Mouse (Mus musculus) kidney, adult 18-20 months (tissue): ENCODE measurements around the gene Hk1.

Experiments
- DNase-seq: peaks from one replicate; pipeline ENCODE4 v3.0.0; 2021

The Hk1 gene

DNA sequence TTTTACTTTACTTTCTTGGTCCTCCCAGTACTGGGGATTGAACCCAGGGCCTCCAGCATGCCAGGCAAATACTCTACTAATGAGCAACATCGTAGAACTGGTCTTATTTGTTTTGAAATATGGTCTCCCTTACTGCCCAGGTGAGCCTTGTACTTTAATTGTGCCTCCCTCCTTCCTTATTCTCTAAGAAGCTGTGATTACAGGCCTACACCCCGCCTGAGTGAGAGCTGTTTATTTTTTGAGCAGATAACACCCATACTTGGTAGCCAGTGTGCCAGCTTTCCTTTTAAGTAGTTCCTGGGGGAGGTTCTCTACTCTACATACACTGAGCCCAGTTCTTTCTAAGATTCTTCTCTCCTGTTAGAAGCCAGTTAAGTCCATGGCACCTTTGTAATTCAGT, 115.4 kb downstream of the Hk1 start:
- no peak for DNase-seq

DNA sequence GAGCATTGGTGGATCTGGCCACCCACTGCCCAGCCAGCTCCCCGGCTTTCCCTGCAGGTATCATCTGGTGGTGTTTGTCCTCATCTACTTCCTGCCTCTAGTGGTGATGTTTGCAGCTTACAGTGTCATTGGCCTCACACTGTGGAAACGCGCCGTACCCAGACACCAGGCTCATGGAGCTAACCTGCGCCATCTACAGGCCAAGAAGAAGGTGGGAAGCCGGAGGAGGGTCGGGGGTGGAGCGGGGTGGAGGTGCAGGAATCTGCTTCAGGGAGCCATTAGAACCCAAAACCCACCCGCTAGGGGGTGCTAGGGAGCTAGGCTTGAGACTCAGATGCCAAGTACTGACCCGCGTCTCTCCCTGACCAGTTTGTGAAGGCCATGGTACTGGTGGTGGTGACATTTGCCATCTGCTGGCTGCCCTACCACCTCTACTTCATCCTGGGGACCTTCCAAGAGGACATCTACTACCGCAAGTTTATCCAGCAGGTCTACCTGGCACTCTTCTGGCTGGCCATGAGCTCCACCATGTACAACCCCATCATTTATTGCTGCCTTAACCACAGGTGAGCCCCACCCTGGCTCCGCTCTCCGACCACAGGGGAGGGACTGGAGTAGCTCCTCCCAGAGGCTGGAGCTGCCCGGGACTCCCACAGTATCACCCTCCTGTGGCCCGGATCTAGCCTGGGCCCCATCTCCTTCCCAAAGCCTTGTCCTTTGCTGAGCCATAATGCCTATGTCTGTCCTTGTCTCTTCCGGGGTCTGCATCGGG, 118.4 kb downstream of the Hk1 start:
- peak; percentile 67 for DNase-seq

DNA sequence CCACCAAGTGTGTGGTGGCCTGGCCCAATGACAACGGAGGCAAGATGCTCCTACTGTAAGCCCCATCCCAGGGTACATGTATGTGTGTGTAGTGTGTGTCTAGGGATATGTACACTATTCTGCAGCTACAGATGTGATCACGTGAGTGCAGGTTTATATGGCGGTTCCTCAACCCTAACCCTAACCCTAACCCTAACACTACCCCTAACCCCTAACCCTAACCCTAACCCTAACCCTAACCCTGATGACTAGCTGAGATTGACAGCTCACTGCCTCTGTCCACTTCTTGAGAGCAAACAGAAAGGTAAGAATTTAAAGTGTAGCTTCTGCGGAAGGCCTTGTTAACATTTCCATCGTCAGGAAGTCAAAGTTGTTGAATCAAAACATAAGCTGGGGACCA, 121.4 kb downstream of the Hk1 start:
- no peak for DNase-seq

DNA sequence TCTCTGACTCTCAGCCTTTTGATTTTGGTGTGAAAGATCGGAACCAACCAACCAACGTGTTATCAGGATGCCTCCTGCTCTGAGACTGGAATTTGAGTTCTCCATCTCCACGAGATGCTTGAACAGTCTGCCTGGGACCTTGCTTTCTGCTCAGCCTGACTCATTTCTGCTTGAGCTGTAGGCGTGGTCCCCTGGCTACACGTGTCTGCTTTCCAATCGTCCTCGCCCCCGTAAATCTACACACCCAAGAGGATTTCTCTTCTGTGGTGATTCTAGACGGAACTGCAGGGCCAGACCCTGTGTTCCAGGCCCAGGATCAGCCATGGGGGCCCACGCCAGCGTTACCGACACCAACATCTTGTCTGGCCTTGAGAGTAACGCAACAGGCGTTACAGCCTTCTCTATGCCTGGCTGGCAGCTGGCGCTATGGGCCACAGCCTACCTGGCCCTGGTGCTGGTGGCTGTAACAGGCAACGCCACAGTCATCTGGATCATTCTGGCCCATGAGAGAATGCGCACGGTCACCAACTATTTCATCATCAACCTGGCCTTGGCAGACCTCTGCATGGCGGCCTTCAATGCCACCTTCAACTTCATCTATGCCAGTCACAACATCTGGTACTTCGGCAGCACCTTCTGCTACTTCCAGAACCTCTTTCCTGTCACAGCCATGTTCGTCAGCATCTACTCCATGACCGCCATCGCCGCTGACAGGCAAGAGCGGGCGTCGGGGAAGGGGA, 127.0 kb downstream of the Hk1 start:
- no peak for DNase-seq

DNA sequence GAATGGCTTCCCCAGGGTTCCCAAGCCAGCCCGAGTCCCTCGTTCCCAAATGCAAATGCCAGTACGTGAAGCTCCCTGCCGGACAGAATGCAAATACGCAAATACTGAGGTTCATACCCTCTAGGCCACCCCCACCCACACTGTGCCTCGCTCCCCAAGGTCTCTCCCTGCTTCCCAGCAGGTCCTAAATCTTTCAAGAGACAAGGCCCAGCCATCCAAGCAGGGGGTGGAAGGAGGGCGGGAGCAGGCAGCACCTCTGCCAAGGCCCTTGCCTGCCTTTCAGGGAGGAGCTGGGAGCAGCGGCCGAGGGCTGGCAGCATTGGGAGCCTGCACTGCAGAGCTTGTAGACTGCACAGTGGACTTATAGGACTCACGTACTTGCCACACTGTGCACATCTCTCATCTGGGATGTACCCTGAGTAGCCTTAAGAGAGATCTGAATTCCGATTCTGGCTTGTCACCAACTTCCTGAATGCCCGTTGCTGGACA, 127.7 kb downstream of the Hk1 start, which contains the start of gene Tacr2:
Gene Tacr2, plus strand, starts transcription at position 439 of the 489 bp plus-strand sequence.
- no peak for DNase-seq

DNA sequence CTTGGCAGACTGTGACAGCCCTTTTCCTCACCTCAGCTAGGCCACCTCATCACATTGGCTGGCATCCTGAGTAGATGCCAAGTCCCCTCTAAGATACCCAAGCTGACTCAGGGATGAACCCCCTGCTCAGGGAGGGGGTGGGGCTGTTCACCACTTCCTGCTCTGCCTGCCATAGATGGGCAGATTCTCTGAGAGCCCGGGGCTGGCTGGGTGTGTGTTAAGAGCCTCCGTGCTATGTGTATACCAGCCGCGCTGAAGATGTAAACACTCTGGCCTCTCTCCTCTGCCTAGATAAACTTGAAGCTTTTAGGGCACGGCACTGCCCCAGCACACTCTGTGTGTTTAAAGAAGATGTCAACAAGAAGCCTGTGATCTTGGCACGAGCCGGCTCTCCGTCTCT, 131.9 kb downstream of the Hk1 start:
- no peak for DNase-seq

DNA sequence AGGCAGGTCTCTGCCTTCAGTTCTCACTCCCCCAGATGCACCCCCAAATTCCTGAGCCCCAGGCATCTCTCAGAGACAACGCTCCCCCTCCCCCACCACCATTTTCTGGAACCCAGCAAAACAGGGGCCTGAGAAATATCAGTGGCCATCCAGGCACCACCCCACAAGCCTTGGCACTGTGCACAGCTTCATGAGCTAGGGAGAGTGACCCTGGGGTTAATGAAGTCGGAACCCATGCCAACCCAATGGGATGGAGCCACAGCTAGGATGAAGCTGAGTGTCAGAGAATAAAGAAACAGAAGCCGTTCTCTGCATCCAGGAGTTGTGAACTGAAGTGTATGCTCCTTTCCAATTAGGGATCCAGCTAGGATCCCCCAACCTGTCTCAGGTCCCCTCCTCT, 132.6 kb downstream of the Hk1 start:
- peak; percentile 59 for DNase-seq

DNA sequence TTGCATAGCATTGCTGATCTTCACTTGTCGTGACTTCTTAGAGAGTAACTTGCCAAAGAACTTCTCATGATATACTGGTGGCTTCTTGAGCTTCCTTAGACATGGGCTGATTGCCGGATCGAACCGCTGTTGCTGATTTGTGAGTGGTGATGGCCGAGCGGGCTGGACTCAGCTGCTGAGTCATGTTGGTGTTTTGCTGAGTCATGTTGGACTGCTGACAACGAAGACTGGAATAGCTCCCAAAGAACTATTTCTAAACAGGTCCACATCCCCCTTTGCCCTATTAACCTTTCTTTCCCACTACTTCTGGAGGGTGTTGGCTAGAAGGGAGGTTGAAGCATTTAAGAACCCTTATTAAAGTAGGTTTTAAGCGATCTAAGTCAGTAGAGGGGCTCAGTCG, 135.6 kb downstream of the Hk1 start:
- DNase-seq, result no peak

DNA sequence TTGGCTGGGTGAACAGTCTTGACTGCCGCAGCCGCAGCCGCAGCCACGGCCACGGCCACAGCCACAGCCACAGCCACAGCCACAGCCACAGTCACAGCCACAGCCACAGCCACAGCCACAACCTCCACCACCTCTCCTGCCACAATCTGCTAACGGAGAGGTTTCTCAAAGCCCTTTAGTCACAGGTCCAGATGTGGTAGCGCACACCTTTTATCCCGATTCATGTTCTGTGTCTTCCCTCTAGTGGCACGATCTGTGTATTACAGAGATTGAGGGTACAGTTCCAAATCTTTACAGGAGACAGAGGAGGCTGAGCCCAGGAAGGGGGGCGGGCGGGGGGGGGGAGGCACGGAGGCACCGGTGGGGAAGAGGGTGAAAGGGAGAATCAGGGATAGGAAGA, 136.8 kb downstream of the Hk1 start:
- DNase-seq, result peak; percentile 61

DNA sequence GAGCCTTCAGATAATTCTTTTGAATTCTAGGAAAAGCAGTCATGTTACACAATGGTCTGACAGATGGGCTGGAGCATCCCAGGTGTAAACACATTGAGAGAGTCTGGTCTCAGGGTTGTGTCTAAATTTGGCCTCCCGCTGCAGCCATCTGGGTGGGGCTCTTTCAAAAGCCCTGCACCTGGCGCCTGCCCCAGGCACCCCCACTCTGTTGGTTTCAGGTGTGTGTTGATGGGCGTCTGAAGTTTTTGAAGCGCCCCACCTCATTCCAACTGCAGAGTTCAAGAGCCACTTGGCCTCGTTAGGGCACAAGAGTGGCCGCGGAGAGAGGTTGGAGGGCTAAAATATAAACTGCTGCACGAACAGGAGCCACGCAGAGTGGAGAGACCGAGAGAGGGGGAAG, 137.3 kb downstream of the Hk1 start:
- no peak for DNase-seq

DNA sequence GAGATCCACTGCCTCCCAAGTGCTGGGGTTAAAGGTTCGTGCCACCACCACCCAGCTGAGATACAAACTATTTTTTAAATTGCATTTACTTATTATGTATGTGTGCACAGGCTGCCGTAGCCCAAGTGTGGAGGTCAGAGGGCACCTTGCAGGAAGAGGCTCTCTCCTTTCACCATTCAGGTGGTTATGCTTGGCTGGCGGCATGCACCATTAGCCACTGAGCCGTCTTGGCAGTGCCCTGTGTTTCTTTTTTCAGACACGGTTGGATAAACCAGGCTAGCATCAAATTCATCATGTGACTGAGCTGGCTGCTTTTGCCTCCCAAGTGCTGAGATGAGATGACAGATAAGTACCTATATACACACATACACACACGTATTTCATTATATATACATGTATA, 140.4 kb downstream of the Hk1 start:
- DNase-seq, result peak; percentile 77

DNA sequence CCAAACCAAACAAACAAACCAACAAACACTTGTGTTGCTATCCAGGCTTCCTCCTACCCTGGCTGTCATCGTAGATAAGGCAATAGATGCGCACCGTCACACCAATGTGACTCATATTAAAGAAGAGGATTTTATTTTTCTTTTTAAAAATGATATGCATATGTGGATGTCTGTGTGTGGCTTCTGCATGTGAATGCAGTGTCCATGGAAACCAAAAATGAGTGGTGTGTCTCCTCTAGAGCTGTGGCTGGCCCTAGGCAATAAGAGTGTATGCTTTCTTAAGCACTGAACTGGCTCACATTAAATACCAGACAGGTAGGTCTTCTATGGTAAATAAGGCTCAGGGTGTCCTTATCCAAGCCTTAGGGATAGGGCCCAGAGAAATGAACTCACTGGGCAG, 141.0 kb downstream of the Hk1 start:
- DNase-seq, result no peak

DNA sequence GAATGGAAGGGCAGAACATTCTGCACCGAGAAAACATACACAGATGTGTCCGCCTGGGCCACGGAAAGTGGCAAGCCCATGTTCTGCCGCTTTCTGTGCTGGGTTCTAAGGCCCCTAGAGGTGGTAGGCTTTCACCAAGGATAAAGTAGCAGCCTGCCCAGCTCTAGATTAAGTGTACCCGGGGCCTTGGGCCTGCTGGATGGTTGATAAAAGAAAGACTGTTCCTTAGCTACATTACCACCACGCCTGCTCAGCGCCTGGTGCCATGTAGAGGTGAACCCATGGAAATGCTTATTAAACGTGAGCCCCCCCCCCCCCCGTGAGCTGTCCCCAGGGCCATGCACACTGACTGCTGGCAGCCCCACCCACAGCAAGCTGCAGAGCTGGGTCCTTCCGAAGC, 142.5 kb downstream of the Hk1 start:
- no peak for DNase-seq

DNA sequence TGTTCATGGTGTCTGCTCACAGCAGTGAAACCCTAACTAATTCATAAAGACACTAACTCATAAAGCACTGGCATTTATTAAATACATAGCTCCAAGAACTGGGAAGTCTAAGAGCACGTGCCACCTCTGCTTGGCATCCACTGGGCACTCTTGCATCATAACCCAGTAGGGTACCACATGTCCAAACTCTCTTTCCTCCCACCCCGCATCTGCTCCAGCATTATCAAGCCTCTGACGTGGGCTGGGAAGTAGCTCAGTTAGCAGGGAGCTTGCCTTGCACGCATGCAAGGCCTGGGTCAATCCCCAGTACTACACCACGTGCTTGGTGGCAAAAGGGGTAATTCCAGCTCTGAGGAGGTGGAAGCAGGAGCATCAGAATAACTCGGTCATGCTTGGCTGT, 143.5 kb downstream of the Hk1 start:
- DNase-seq, result no peak

DNA sequence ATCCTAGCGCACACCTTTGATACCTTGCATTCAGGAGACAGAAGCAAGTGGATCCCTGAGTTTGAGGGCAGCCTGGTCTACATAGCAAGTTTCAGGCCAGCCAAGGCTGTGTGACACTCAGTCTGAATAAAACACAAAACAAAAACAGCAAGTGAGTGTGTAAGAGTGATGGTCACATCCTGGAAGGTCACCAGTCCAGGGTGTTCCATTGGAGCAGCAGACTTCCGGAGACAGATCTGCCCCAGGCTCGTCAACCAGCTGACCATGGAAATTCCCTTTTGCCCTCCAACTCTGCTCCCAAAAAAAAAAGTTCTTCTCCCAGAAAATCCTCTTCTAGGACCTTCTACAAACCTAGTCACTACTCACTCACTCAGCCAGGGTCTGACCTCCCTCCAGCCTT, 147.9 kb downstream of the Hk1 start:
- peak; percentile 47 for DNase-seq

DNA sequence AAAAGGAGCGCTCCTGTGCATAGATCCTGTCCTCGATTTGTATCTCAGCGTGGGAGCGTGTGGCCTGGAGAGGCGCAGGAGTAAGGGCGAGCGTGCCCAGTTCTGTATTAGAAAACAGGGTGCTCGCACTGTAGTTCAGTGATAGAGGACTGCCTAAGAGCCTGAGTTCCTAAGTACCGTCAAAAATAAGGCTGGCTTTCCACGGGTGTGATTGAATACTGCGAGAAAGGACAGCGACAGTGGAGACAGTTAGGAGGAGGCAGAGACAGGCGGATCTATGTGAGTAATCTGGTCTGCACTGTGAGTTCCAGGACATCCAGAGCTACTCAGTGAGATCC, 148.3 kb downstream of the Hk1 start:
- DNase-seq, result no peak

DNA sequence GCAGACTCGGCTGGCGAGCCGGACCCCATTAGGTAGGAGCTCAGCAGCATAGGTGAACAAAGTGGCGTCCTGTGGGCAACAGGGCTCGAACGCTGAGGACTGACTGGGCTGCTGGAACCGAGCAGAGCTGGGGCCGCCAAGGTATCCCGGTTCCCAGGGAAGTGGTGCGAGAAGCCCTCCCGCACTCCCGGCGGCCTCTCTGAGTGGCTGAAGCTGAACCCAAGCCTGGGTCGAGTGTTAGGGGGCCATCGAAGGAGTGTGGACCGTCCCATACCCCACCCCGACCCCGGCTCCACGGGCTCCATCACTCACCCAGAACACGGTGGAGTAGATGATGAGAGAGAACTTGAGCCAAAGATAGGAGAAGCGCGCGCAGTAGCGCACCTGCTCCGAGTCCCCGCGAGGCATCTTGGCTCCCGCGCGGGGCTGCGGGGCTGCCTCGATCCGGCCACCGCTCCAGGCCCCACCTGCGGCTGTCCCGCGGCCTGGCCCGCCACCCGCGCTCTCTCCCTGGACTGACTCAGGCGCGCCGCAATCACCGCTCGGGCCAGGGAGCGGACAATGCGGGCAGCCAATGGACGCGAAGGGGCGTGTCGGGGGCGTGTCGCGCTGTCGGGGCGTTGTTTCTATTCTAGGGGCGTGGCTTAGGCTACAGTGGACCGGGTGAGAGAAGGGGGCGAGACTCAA, 148.9 kb downstream of the Hk1 start, which contains the start of gene Tspan15:
Gene Tspan15, minus strand, starts transcription at position 544 of the 687 bp plus-strand sequence.
- DNase-seq, result peak; percentile 97

DNA sequence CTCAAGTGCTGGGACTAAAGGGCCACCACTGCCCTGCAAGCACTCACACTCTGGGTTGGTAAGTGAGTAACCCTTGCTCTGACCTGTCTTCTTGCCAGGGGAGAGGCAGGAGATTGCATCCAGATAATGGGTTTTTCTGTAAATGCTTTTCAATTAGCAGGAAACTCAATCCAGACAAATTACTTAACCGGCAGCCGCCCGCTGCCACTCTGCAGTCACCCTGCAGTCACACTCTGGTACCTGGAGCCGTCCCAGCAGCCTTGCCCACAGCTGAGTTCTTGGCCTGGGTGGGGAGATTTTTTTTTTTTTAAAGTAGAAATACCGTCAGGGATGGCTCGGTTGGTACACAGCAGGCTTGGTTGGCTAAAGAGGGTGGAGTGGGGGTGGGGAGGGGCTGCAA, 151.6 kb downstream of the Hk1 start:
- no peak for DNase-seq

DNA sequence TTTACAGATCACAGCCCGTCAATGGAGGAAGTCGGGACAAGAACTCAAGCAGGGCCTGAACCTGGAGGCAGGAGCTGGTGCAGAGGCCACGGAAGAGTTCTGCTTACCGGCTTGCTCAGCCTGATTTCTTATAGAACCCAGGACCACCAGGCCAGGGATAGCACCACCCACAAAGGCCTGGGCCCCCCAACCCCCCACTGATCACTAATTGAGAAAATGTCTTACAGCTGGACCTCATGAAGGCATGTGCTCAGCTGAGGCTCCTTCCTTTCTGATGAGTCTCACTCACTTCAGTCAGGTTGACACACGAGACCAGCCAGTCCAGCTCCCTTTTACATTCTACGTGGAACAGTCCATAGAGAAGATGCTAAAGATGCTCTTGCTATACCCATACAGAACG, 153.9 kb downstream of the Hk1 start:
- DNase-seq, result no peak

DNA sequence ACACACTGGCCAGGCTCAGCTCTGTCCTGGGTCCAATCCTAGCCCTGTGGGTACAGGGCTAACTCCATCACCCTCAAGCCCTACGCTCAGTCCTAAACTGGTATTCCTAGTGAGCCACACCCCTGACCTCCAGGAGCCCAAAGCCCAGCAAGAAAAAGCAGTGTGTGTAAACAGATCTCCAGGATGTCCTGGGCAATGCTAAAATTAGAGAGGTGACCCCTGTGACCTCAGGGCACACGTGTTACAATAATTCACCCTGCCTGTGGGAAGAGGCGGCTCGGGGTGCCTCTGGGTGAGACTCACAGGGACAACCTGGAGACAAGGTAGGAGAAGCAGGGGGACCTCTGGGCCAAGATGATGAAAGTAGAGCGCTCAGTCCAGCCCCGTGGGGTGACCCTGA, 155.5 kb downstream of the Hk1 start:
- DNase-seq, result no peak

DNA sequence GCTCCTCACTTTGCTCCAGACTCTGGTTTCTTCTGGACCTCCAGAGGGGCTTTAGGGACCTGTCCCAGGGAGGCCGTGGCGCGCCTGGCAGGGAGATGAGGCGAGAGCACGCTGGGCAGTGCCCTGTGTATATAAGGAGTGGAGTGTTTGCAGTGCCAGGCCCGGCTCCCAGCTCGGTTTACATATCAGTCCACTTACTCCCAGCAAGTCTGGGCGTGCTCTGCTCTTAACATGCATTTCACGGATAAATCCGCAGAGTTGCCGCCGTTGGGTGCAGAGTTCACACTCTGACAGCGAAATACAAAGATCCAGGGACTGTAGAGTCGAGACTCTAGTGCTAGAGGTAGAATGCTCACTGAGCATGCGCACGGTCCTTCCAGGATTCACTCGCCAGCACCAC, 156.9 kb downstream of the Hk1 start:
- no peak for DNase-seq

DNA sequence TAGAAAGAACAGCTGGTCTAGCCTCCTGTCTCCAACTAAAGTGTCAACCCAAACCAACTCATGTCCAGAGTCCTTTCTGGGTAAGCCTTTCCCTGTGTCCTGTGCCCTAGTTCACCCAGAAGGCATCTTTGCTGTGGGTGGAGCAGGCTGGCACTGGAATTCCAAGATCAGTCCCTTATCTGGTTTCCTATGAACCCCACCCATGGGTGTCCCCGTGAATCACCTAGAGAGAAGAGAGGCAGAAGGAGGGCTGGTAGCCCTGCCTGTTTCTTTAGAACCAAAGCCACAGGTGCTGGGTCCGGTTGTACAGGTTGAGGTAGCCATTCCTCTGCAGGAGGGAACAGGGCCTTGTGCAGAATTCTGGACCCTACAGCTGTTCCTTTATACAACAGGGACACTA, 158.1 kb downstream of the Hk1 start:
- DNase-seq, result no peak

DNA sequence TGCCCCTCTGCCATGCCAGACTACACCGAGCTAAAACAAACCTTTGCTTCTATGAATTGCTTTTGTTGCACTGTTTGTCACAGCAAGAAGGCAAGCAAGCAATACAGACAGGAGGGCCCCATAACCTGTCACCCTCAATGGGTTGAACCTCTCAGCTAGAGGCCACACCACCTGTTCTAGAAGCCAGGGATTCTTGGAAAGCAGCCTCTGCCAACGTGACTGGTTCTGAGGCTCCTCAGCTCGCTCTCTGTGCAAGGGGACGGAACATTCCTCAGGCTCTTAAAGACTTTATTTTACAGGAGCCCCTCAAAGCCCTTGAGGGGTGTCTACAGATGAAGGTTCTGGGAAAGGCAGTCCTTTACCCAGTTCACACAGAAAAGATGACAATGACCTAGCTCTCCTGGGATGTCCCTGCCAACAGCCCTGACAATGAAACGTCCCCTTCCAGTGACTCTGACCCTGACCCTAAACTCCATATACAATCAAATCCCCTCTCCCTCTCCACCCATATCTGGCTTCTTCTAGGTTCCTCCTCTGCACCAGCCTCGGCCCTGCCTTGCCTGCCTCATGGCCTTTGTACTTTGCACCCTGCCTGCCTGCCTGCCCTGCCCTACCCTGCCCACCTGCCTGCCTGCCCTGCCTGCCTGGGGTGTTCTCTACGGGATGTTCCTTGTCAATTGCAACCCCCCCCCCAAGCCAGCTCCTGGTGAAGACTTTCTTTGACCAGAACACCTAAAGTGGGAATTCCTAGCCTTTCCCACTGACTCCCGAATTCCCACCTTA, 158.8 kb downstream of the Hk1 start:
- DNase-seq, result peak; percentile 56
